Mouse (Mus musculus) lung, embryonic 14.5 days (tissue): ENCODE measurements around the gene Uchl3. TPM values are rescaled to one million over a fixed set of nuclear protein-coding genes. Genes with fewer than 3 reads are reported as not detected.
A peak's percentile ranks its signal among the peaks of the same experiment; 100 is the strongest.

Source experiments
- ATAC-seq: fragments of 200-750 bp; cut with Nextera tagmentation; 2 replicates; pipeline ENCODE4 v1.8.0; 2017; ENCODE audit warnings: mild to moderate bottlenecking, moderate TSS enrichment, moderate library complexity; ENCODE audit not compliant: insufficient read depth
- DNase-seq: peaks from one replicate; pipeline ENCODE4 v3.0.0-alpha.2; 2015
- H3K27ac ChIP-seq: fragments of 300-500 bp; sonication (generic); 2 replicates; pipeline ENCODE4 v1.5.1; 2014; ENCODE audit warnings: low read depth, mild to moderate bottlenecking, moderate library complexity
- H3K27me3 ChIP-seq: fragments of 300-500 bp; sonication (generic); 2 replicates; pipeline ENCODE4 v1.6.1; 2014; ENCODE audit warnings: low read length, control low read depth; ENCODE audit not compliant: insufficient read depth
- H3K36me3 ChIP-seq: fragments of 300-500 bp; sonication (generic); 2 replicates; pipeline ENCODE4 v1.6.1; 2014; ENCODE audit warnings: control low read depth; ENCODE audit not compliant: insufficient read depth
- H3K4me1 ChIP-seq: fragments of 300-500 bp; sonication (generic); 2 replicates; pipeline ENCODE4 v1.6.1; 2014; ENCODE audit warnings: antibody characterized with exemption, control low read depth; ENCODE audit not compliant: insufficient read depth
- H3K4me2 ChIP-seq: fragments of 300-500 bp; sonication (generic); 2 replicates; pipeline ENCODE4 v1.6.1; 2014; ENCODE audit warnings: mild to moderate bottlenecking
- H3K4me3 ChIP-seq: fragments of 300-500 bp; sonication (generic); 2 replicates; pipeline ENCODE4 v1.5.1; 2014; ENCODE audit warnings: low read depth, low read length
- H3K9ac ChIP-seq: fragments of 300-500 bp; sonication (generic); 2 replicates; pipeline ENCODE4 v1.6.1; 2014
- H3K9me3 ChIP-seq: fragments of 300-500 bp; sonication (generic); 2 replicates; pipeline ENCODE4 v1.6.1; 2016; ENCODE audit warnings: low read depth, low read length, control low read depth
- CTCF ChIP-seq: IDR thresholded peaks from 2 replicates; pipeline ENCODE4 v1.5.1; 2016; ENCODE audit warnings: antibody characterized with exemption, low read depth
- WGBS: fragments of 180-500 bp; shearing (Covaris S2); extraction: QIAGEN DNeasy Blood & Tissue Kit; methylation state at CpG from one replicate; pipeline ENCODE4 v1.1.7; 2014; 5-methylcytosine and 5-hydroxymethylcytosine counted together
- polyA plus RNA-seq: library from polyadenylated mRNA; unstranded; fragments of >200 nt; fragmentation: Nextera tagmentation; extraction: Ambion mirVana; gene quantifications from 2 replicates; pipeline ENCODE4 v1.2.1, GENCODE M21; 2014

The Uchl3 gene
- 150 and 154 TPM in 2 replicates for polyA plus RNA-seq

GRCm38 (mm10) chr14:101653581-101654525, at the start of gene Uchl3:
TSS of gene Uchl3 (plus strand) at chr14:101653967.
- peak; percentile 93 for ATAC-seq
- H3K4me3 ChIP-seq, result peak within 1 kb of the TSS; percentile 94
- H3K4me2 ChIP-seq, result peak within 1 kb of the TSS; percentile 61
- no peaks in the 10 kb centered on the region for H3K36me3 ChIP-seq
- under 1% methylated on average over 81 of the region's 81 CpGs for WGBS
- DNase-seq, result peak; percentile 100
- H3K9ac ChIP-seq, result peak within 1 kb of the TSS; percentile 81
- no peaks in the 10 kb centered on the region for H3K27me3 ChIP-seq
- TF ChIP-seq CTCF, result peak; percentile 97
- H3K9me3 ChIP-seq, result no peaks in the 10 kb centered on the region
- peak within 1 kb of the TSS; percentile 75; the same call in 1 of the 2 replicates for H3K27ac ChIP-seq
- H3K4me1 ChIP-seq, result no peaks in the 10 kb centered on the region

GRCm38 (mm10) chr14:101605843-101606242, 47.9 kb upstream of the Uchl3 start:
- ATAC-seq, result no peak
- no peaks in the 10 kb centered on the region for H3K4me1 ChIP-seq
- WGBS, result 67% methylated on average over 2 of the region's 2 CpGs
- no peaks in the 10 kb centered on the region for H3K36me3 ChIP-seq
- H3K9me3 ChIP-seq, result no peaks in the 10 kb centered on the region
- peak; percentile 51 for TF ChIP-seq CTCF
- H3K27ac ChIP-seq, result no peak overlapping the region
- peak; percentile 36 for DNase-seq
- no peak overlapping the region for H3K9ac ChIP-seq
- no peak overlapping the region for H3K4me2 ChIP-seq
- H3K27me3 ChIP-seq, result no peaks in the 10 kb centered on the region
- no peak overlapping the region for H3K4me3 ChIP-seq

GRCm38 (mm10) chr14:101607631-101608518, 45.9 kb upstream of the Uchl3 start:
- WGBS, result under 1% methylated on average over 60 of the region's 62 CpGs
- H3K4me1 ChIP-seq, result no peaks in the 10 kb centered on the region
- no peaks in the 10 kb centered on the region for H3K27me3 ChIP-seq
- ATAC-seq (peak; percentile 55), DNase-seq (peak; percentile 54)
- H3K4me3 ChIP-seq, result peak overlapping the region; percentile 77
- H3K27ac ChIP-seq, result peak overlapping the region; percentile 63
- no peaks in the 10 kb centered on the region for H3K36me3 ChIP-seq
- peak overlapping the region; percentile 99 for H3K4me2 ChIP-seq
- peak overlapping the region; percentile 78 for H3K9ac ChIP-seq
- TF ChIP-seq CTCF, result no peak
- H3K9me3 ChIP-seq, result no peaks in the 10 kb centered on the region

- no peaks in the 10 kb centered on the region for H3K27me3 ChIP-seq
- no peaks in the 10 kb centered on the region for H3K36me3 ChIP-seq
- H3K27ac ChIP-seq, result peak within 1 kb of the TSS; percentile 63
- peak within 1 kb of the TSS; percentile 78 for H3K9ac ChIP-seq
- H3K9me3 ChIP-seq, result no peaks in the 10 kb centered on the region
- no peaks in the 10 kb centered on the region for H3K4me1 ChIP-seq
- peak within 1 kb of the TSS; percentile 99 for H3K4me2 ChIP-seq
- peak; percentile 94 for ATAC-seq
- peak; percentile 91 for DNase-seq
- peak; percentile 85 for TF ChIP-seq CTCF
- under 1% methylated on average over 62 of the region's 62 CpGs for WGBS
- peak within 1 kb of the TSS; percentile 77 for H3K4me3 ChIP-seq
Measured at GRCm38 (mm10) chr14:101608519-101609368, 45.0 kb upstream of the Uchl3 start, which contains the start of gene Tbc1d4. TSS of gene Tbc1d4 (minus strand) at chr14:101609191.

GRCm38 (mm10) chr14:101610701-101611100, 43.1 kb upstream of the Uchl3 start:
- 65% methylated on average over 10 of the region's 10 CpGs for WGBS
- no peak for TF ChIP-seq CTCF
- ATAC-seq, result no peak

GRCm38 (mm10) chr14:101613206-101613605, 40.6 kb upstream of the Uchl3 start:
- TF ChIP-seq CTCF, result no peak
- 52% methylated on average over 1 of the region's 1 CpGs for WGBS

More at GRCm38 (mm10) chr14:101610701-101611100, 43.1 kb upstream of the Uchl3 start:
- Histone ChIP-seq H3K9ac (no peak overlapping the region), H3K36me3 (no peaks in the 10 kb centered on the region), H3K27me3 (no peaks in the 10 kb centered on the region), H3K9me3 (no peaks in the 10 kb centered on the region), H3K4me2 (no peak overlapping the region), H3K4me3 (no peak overlapping the region), H3K4me1 (no peaks in the 10 kb centered on the region), H3K27ac (no peak overlapping the region)
- DNase-seq, result no peak

More at GRCm38 (mm10) chr14:101613206-101613605, 40.6 kb upstream of the Uchl3 start:
- Histone ChIP-seq H3K4me2 (no peak overlapping the region), H3K9ac (no peak overlapping the region), H3K27ac (no peak overlapping the region), H3K27me3 (no peaks in the 10 kb centered on the region), H3K9me3 (no peaks in the 10 kb centered on the region), H3K4me1 (no peaks in the 10 kb centered on the region), H3K4me3 (no peak overlapping the region), H3K36me3 (no peaks in the 10 kb centered on the region)
- DNase-seq, result no peak
- ATAC-seq, result no peak
